Comparison of ENCODE assay signal across 12 mouse cellular contexts in genomic region chr9:65743809-65744170, GRCm38 (mm10).
DNase-seq lines count a peak whose midpoint lies in the region; ATAC-seq lines count a peak whose summit lies in the region.
"Had no signal": no experiment of that assay in that cellular context is flagged by ENCODE, and none has a peak within 500 bp of the region (broad histone marks: within the 10 kb centered on the region; RNA-seq: fewer than 3 reads in every experiment).

No protein-coding gene starts in this region.

- no peak overlapping the region for H3K9ac ChIP-seq in heart, embryonic 12.5 days
- no peak overlapping the region for H3K9ac ChIP-seq in neural tube, embryonic 11.5 days (ENCODE audit: low read length)
- no peak overlapping the region for H3K9ac ChIP-seq in midbrain, embryonic 11.5 days (ENCODE audit: low read length)
- H3K9ac ChIP-seq: limb, embryonic 15.5 days; stomach, embryonic 15.5 days had no signal

- no peaks in the 10 kb centered on the region for H3K9me3 ChIP-seq in heart, embryonic 12.5 days (replicated peaks)
- no peaks in the 10 kb centered on the region for H3K9me3 ChIP-seq in neural tube, embryonic 11.5 days (ENCODE audit: control insufficient read depth, low read length)
- H3K9me3 ChIP-seq in midbrain, embryonic 11.5 days (ENCODE audit: control insufficient read depth, low read length), result no peaks in the 10 kb centered on the region
- H3K9me3 ChIP-seq: limb, embryonic 15.5 days; stomach, embryonic 15.5 days had no signal

- H3K4me3 ChIP-seq in heart, embryonic 12.5 days, result no peak overlapping the region
- H3K4me3 ChIP-seq in neural tube, embryonic 11.5 days (ENCODE audit: low read depth, low read length), result no peak overlapping the region
- H3K4me3 ChIP-seq in midbrain, embryonic 11.5 days (ENCODE audit: low read depth, low read length), result no peak overlapping the region
- H3K4me3 ChIP-seq: limb, embryonic 15.5 days; stomach, embryonic 15.5 days had no signal

- H3K27me3 ChIP-seq in heart, embryonic 12.5 days (replicated peaks), result no peaks in the 10 kb centered on the region
- no peaks in the 10 kb centered on the region for H3K27me3 ChIP-seq in neural tube, embryonic 11.5 days (ENCODE audit: control insufficient read depth, insufficient read depth, low read length)
- no peaks in the 10 kb centered on the region; the same call in 1 of the 2 replicates for H3K27me3 ChIP-seq in midbrain, embryonic 11.5 days (ENCODE audit: control insufficient read depth, insufficient read depth, low read length)
- H3K27me3 ChIP-seq: limb, embryonic 15.5 days; stomach, embryonic 15.5 days had no signal

- H3K36me3 ChIP-seq in heart, embryonic 12.5 days, result no peaks in the 10 kb centered on the region
- no peaks in the 10 kb centered on the region for H3K36me3 ChIP-seq in neural tube, embryonic 11.5 days (ENCODE audit: control insufficient read depth, insufficient read depth, low read length)
- no peaks in the 10 kb centered on the region for H3K36me3 ChIP-seq in midbrain, embryonic 11.5 days (ENCODE audit: control insufficient read depth, insufficient read depth, low read length)
- H3K36me3 ChIP-seq: limb, embryonic 15.5 days; stomach, embryonic 15.5 days had no signal

- peaks cover 34% of the 10 kb centered on the region for H3K4me1 ChIP-seq in heart, embryonic 12.5 days (replicated peaks)
- H3K4me1 ChIP-seq in neural tube, embryonic 11.5 days (ENCODE audit: control insufficient read depth, insufficient read depth, low read length), result peaks cover 25% of the 10 kb centered on the region
- H3K4me1 ChIP-seq in midbrain, embryonic 11.5 days (ENCODE audit: control insufficient read depth, insufficient read depth, low read length), result peaks cover 30% of the 10 kb centered on the region

- H3K27ac ChIP-seq in heart, embryonic 12.5 days (ENCODE audit: poor library complexity, severe bottlenecking), result peak overlapping the region; percentile 80
- H3K27ac ChIP-seq in neural tube, embryonic 11.5 days (ENCODE audit: low read depth, low read length), result 0 out of 2 replicates have a peak overlapping the region, but pooled peaks have one; percentile 14
- H3K27ac ChIP-seq in midbrain, embryonic 11.5 days (ENCODE audit: low read depth, low read length), result peak overlapping the region; percentile 9; the same call in 1 of the 2 replicates

- no peak for DNase-seq in heart, postnatal 4 days
- no peak for DNase-seq in neural tube, embryonic 11.5 days (ENCODE audit: low spot score)
- no peak for DNase-seq in neural tube, embryonic 10.5 days (ENCODE audit: extremely low spot score, low spot score)
- no peak for DNase-seq in midbrain, embryonic 11.5 days (ENCODE audit: low spot score, missing footprints)
- DNase-seq in urinary bladder, adult 18-20 months (ENCODE audit: low spot score in 2 of 2), result no peak
- no peak for DNase-seq in thymus, postnatal 0 days (ENCODE audit: low spot score)
- DNase-seq in adrenal gland, adult (ENCODE audit: inconsistent age in 2 of 2, low spot score in 1 of 2), result no peak
- DNase-seq: B cell, adult 2 months; gastrocnemius, postnatal 25 days had no signal

- H3K4me2 ChIP-seq in heart, embryonic 12.5 days, result peak overlapping the region; percentile 14; the same call in 1 of the 2 replicates
- H3K4me2 ChIP-seq in neural tube, embryonic 11.5 days (ENCODE audit: low read depth), result no peak overlapping the region
- H3K4me2 ChIP-seq in midbrain, embryonic 11.5 days, result peak overlapping the region; percentile 9; the same call in 1 of the 2 replicates
- H3K4me2 ChIP-seq: limb, embryonic 15.5 days; stomach, embryonic 15.5 days had no signal

- ATAC-seq in heart, embryonic 12.5 days (ENCODE audit: insufficient number of reproducible peaks, low FRiP score), result no peak
- ATAC-seq in neural tube, embryonic 11.5 days (ENCODE audit: insufficient read depth, low FRiP score, low TSS enrichment), result no peak
- 0 out of 2 replicates have a peak, but pooled peaks have one; percentile 11 for ATAC-seq in midbrain, embryonic 11.5 days (ENCODE audit: low FRiP score)

Comparison
In these comparisons a context has a peak if more than half of its experiments do, and no peak if none do; other contexts are left out.
1. H3K27ac ChIP-seq: peak in every context shown above with its lines; median percentile 80 in heart, embryonic 12.5 days; 14 in neural tube, embryonic 11.5 days; 9 in midbrain, embryonic 11.5 days.